Mouse (Mus musculus) embryonic facial prominence, embryonic 12.5 days (tissue): Measurements from ENCODE around the gene Sdk2. TPM values are rescaled to one million over a fixed set of nuclear protein-coding genes. Genes with fewer than 3 reads are reported as not detected.

Experiments used
- ATAC-seq: fragments of 200-750 bp; cut with Nextera tagmentation; 2 replicates; pipeline ENCODE4 v1.8.0; 2017; ENCODE audit not compliant: insufficient number of reproducible peaks, insufficient read depth, low FRiP score, low TSS enrichment
- H3K27ac ChIP-seq: fragments of 300-500 bp; sonication (generic); 2 replicates; pipeline ENCODE4 v1.5.1; 2016; ENCODE audit warnings: mild to moderate bottlenecking
- H3K27me3 ChIP-seq: fragments of 300-500 bp; sonication (generic); 2 replicates; pipeline ENCODE4 v1.6.1; 2016; ENCODE audit warnings: mild to moderate bottlenecking, moderate library complexity
- H3K36me3 ChIP-seq: fragments of 300-500 bp; sonication (generic); 2 replicates; pipeline ENCODE4 v1.6.1; 2016; ENCODE audit warnings: mild to moderate bottlenecking
- H3K4me1 ChIP-seq: fragments of 300-500 bp; sonication (generic); 2 replicates; pipeline ENCODE4 v1.6.1; 2016
- H3K4me2 ChIP-seq: fragments of 300-500 bp; sonication (generic); replicated peaks from 2 replicates; pipeline ENCODE4 v1.6.1; 2016; ENCODE audit warnings: mild to moderate bottlenecking, moderate library complexity
- H3K4me3 ChIP-seq: fragments of 300-500 bp; sonication (generic); 2 replicates; pipeline ENCODE4 v1.5.1; 2016; ENCODE audit warnings: mild to moderate bottlenecking
- H3K9ac ChIP-seq: fragments of 300-500 bp; sonication (generic); 2 replicates; pipeline ENCODE4 v1.6.1; 2016; ENCODE audit warnings: mild to moderate bottlenecking, moderate library complexity
- H3K9me3 ChIP-seq: fragments of 300-500 bp; sonication (generic); 2 replicates; pipeline ENCODE4 v1.6.1; 2016; ENCODE audit warnings: mild to moderate bottlenecking, moderate library complexity
- WGBS: fragments of 180-500 bp; shearing (Covaris S2); methylation state at CpG from one replicate; pipeline ENCODE4 v1.1.7; 2016; 5-methylcytosine and 5-hydroxymethylcytosine counted together
- polyA plus RNA-seq: library from polyadenylated mRNA; unstranded; fragments of >200 nt; fragmentation: Nextera tagmentation; extraction: Ambion mirVana; gene quantifications from 2 replicates; pipeline ENCODE4 v1.2.1, GENCODE M21; 2016

The Sdk2 gene
- polyA plus RNA-seq, 1 experiment from 2014 or later = 3.8 TPM

DNA sequence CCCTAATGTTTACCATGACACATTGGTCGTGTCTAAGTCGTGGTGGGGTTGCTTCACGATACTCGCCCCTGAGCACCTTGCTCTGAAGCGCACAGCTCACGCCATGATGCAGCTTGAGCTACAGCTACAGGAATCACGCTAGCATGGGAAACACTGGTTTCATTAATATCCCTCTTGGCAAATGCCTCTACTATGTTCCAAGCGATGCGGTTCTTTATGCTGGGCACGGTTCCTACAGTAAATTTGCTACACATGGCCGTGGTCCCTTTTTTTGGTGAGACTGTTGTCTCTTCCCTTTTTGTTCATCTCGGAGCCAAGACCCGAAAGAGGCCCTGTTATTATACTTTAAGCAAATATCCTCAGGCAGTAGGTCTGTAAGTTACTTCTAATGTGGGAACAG, 295.7 kb downstream of the Sdk2 start:
- WGBS = 73% methylated on average over 13 of the region's 13 CpGs
- ATAC-seq = no peak
- Histone ChIP-seq H3K4me3 (no peak overlapping the region), H3K36me3 (no peaks in the 10 kb centered on the region), H3K4me1 (peaks cover 30% of the 10 kb centered on the region), H3K27me3 (no peaks in the 10 kb centered on the region), H3K9ac (no peak overlapping the region), H3K4me2 (no peak overlapping the region), H3K9me3 (no peaks in the 10 kb centered on the region), H3K27ac (no peak overlapping the region)

DNA sequence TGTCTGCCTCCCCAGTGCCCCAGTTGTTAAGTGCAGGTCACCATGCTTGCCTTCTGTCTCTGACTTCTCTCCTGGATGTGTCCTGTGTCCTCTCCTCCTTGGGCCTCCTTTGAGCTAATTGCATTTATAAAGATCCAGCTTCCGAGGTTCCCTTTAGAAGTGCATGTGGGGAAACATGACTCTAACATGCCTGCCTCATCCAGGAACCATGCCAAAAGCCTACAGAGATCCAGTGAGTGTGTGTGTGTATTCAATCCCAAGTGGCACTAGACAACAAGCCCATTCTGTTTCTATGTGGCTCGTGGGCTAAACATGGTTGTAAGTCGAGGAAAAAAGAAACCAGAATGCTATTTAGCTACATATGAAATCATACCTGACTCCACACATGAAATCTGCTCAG, 298.5 kb downstream of the Sdk2 start:
- Histone ChIP-seq H3K4me3 (no peak overlapping the region), H3K4me1 (peaks cover 38% of the 10 kb centered on the region), H3K36me3 (no peaks in the 10 kb centered on the region), H3K9ac (no peak overlapping the region), H3K9me3 (no peaks in the 10 kb centered on the region), H3K27me3 (no peaks in the 10 kb centered on the region), H3K27ac (peak overlapping the region; percentile 42; the same call in 1 of the 2 replicates), H3K4me2 (no peak overlapping the region)
- no peak for ATAC-seq
- WGBS = 64% methylated on average over 3 of the region's 3 CpGs

DNA sequence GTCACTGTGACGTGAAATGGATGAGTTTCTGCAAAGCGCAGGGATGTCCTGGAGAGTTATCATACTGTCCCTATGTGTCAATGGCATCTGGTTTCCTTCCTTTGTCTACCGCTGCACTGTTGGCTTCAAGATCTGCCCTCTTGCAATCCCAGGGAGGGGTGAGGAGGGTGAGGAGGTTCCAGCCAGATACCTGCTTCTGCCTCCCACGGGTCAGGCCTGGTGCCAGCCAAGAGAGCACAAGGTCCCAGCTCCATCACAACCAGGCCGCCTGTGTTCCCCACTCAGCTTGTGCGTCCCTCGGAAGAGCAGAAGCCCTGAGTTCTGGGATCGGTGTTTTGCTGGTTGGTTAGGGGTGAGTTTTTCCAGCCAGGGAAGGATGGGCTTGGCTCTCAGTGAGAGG, 299.6 kb downstream of the Sdk2 start:
- 0 out of 2 replicates have a peak overlapping the region, but pooled peaks have one; percentile 61 for H3K27ac ChIP-seq
- H3K4me3 ChIP-seq = no peak overlapping the region
- peaks cover 41% of the 10 kb centered on the region for H3K4me1 ChIP-seq
- H3K9ac ChIP-seq = no peak overlapping the region
- H3K9me3 ChIP-seq = no peaks in the 10 kb centered on the region
- 59% methylated on average over 8 of the region's 8 CpGs for WGBS
- H3K36me3 ChIP-seq = no peaks in the 10 kb centered on the region
- H3K27me3 ChIP-seq = no peaks in the 10 kb centered on the region
- no peak overlapping the region for H3K4me2 ChIP-seq
- ATAC-seq = no peak

DNA sequence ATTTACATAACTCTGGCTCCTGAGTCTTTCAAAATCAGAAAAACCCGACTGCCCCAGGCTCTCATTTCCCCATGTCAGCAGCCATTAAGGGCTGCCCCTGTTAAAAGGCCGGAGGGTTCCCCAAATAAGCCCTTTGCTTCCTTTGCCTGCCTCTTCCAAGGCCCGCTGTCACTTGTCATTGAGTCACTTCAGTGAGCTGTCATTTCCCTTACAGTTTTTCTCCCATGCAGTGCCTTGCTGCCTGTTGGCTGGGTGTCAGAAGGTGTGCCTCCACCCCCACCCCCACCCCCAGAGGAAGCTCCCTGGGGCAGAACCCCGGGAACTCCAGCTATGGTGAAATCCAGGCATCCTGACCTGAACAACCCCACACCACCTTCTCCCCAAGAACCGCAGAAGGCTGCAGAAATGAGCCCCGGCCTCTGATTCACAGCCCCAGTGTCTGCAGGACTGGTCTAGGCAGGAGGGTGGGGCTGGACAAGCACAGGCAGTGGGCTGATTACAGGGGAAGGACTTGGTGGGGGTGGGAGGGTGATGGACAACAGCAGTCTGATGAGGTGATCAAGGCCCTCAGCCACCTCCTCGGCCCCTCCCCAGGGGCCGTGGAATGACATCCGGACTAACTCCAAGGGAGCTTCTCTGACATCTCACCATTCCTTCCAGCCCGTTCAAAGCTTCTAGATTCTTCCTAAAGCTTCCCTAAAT, 300.4 kb downstream of the Sdk2 start:
- no peaks in the 10 kb centered on the region for H3K9me3 ChIP-seq
- no peak overlapping the region for H3K4me2 ChIP-seq
- no peaks in the 10 kb centered on the region for H3K36me3 ChIP-seq
- H3K27me3 ChIP-seq = no peaks in the 10 kb centered on the region
- no peak overlapping the region for H3K9ac ChIP-seq
- peak overlapping the region; percentile 65 for H3K27ac ChIP-seq
- H3K4me1 ChIP-seq = peaks cover 40% of the 10 kb centered on the region
- WGBS = 35% methylated on average over 10 of the region's 10 CpGs
- H3K4me3 ChIP-seq = no peak overlapping the region
- ATAC-seq = no peak

DNA sequence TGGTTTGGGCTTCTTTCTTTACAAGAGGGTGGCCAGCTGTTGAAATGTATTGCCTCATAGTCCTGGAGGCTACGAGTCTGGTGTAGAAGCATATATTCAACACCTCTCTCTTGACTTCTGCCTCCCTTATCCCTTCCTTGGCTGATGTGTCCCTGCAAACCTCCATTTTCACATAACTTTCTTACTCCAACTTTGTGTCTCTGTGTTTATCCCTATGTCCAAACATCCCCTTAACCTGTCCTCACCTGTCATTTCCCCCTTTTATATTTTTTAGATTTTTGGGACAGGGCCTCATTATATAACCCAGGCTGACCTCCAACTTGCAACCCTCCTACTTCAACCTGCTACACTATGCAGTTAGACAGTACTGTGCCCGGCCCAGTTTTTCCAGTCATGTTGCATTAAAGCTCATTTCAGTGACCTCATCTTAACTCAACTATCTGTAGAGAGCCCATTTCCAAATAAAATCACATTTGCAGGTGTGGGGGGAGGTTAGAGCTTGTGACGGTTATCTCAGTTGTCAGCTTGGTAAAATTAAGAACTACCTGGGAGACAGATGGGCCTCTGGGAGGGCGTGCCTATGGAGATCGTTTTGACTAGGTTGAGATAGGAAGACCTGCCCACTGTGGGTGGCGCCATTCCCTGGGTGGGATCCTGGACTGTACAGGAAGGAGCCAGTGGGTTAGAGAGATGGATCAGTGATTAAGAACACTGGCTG, 302.6 kb downstream of the Sdk2 start:
- Histone ChIP-seq H3K27ac (peak overlapping the region; percentile 51; the same call in 1 of the 2 replicates), H3K36me3 (no peaks in the 10 kb centered on the region), H3K4me1 (peaks cover 36% of the 10 kb centered on the region), H3K9ac (no peak overlapping the region), H3K4me2 (no peak overlapping the region), H3K27me3 (no peaks in the 10 kb centered on the region), H3K4me3 (no peak overlapping the region), H3K9me3 (no peaks in the 10 kb centered on the region)
- ATAC-seq = no peak; the same call in 1 of the 2 replicates
- 81% methylated on average over 6 of the region's 6 CpGs for WGBS

DNA sequence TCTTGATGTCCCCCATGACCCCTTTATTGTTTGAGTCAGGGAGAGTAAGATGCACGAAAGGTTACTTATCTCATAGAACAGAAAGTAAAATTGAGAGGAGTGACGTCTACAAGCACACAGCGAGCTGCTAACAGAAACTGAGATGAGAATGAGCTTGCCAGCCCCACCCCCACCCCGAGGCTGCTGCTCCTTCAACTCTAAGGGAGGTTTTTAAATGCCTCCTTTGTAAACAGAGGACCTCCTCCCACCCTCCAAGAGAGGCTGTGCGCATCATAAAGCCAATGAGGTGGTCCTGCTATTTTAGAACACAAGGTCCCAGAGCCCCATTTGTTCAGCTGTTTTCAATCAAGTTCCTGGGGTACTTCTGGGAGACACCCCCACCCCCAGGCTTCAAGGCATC, 303.4 kb downstream of the Sdk2 start:
- Histone ChIP-seq H3K4me1 (peaks cover 34% of the 10 kb centered on the region), H3K27me3 (no peaks in the 10 kb centered on the region), H3K9ac (no peak overlapping the region), H3K4me3 (no peak overlapping the region), H3K9me3 (no peaks in the 10 kb centered on the region), H3K27ac (peak overlapping the region; percentile 51), H3K4me2 (peak overlapping the region; percentile 28), H3K36me3 (no peaks in the 10 kb centered on the region)
- peak; percentile 28; the same call in 1 of the 2 replicates for ATAC-seq
- 5% methylated on average over 5 of the region's 5 CpGs for WGBS

DNA sequence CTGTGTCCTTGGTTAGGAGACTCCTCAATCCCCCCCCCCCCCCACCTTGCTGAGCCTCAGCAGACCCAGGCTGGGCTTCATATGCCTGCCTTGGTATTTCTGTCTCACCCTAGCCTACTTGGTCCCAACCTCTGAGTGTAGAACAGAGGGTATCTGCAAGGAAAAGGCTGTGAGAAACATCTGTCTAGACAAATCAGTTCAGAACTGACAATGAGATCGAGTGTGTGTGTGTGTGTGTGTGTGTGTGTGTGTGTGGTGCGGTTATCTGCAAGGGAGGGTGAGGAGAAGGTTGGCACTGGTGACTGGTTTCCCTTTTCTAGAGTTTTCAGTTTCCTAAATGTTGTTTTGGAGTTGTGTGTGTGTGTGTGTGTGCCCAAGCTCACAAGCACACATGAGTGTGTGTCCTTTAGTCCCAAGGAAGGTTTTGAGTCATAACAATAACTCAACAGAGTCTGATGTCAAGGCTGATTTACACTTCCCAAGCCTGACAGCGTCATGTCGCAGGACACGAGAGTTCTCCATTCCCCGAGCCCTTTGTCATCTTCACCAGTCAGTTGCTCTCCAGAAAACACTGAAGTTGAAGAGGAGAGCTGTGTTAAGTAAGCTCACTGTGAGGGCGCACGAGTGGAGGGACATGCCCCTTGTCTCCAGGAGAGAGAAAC, 304.6 kb downstream of the Sdk2 start:
- Histone ChIP-seq H3K27me3 (no peaks in the 10 kb centered on the region), H3K9ac (no peak overlapping the region), H3K9me3 (no peaks in the 10 kb centered on the region), H3K27ac (no peak overlapping the region), H3K4me2 (no peak overlapping the region), H3K36me3 (no peaks in the 10 kb centered on the region), H3K4me1 (peaks cover 23% of the 10 kb centered on the region), H3K4me3 (no peak overlapping the region)
- ATAC-seq = no peak
- WGBS = 77% methylated on average over 8 of the region's 8 CpGs

DNA sequence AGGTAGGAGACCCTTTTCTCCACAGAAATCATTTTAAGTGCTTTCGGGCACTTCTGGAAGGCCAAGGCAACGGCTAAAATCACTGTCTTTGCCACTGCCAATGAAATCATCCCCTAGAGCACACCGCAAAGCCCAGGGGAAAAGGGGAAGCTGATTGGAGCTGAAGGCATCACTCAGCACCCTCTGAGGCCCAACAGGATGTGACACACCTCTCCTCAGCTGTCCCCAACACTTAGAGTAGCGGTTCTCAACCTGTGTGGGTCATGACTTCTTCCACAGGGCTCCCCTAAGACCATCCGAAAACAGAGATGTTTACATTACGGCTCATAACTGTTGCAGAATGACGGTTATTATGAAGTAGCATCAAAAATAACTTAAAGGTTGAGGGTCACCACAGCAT, 305.2 kb downstream of the Sdk2 start:
- Histone ChIP-seq H3K9ac (no peak overlapping the region), H3K4me2 (no peak overlapping the region), H3K27ac (no peak overlapping the region), H3K9me3 (no peaks in the 10 kb centered on the region), H3K27me3 (no peaks in the 10 kb centered on the region), H3K36me3 (no peaks in the 10 kb centered on the region), H3K4me3 (no peak overlapping the region), H3K4me1 (peaks cover 16% of the 10 kb centered on the region)
- 87% methylated on average over 7 of the region's 7 CpGs for WGBS
- ATAC-seq = no peak

DNA sequence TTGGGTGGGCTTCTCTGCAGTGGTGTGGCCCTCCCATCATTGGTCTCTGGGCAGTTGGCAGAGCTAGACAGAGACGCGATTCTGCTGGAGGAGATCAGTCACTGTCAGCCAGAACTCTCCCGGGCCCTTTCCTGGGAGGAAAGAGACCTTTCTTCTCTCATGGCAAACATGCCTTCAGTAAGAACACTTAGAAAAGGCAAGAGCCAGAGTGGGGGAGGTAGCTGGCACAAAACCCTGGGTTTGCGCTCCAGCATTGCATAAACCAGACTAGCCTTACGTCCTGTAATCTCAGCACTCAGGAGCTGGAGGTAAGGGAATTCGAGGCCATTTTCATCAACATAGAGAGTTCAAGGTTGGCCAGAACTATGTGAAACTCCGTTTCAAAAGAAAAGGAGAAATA, 306.4 kb downstream of the Sdk2 start:
- no peak for ATAC-seq
- no peak overlapping the region for H3K27ac ChIP-seq
- H3K9me3 ChIP-seq = no peaks in the 10 kb centered on the region
- peaks cover 10% of the 10 kb centered on the region; the same call in 1 of the 2 replicates for H3K4me1 ChIP-seq
- H3K4me3 ChIP-seq = no peak overlapping the region
- 68% methylated on average over 7 of the region's 7 CpGs for WGBS
- no peak overlapping the region for H3K4me2 ChIP-seq
- H3K9ac ChIP-seq = no peak overlapping the region
- H3K36me3 ChIP-seq = no peaks in the 10 kb centered on the region
- no peaks in the 10 kb centered on the region for H3K27me3 ChIP-seq

DNA sequence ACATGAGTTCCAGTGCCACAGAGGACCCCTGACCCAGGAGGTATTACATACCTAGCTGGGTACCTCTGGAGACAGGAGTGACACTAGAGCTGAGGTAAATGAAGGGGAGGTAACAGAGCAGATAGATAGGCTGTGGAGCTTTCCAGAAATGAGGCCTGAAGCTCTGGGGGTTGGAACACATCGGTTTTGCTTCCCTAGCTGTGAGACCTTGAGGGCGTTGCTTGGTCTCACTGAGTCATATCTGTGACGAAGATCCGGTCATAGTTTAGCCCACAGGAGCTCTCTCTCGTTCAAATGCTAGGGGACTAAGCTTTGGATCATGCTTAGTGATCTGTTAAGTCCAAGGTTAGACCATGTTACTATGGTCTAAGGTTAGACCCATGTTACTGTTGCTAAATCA, 308.0 kb downstream of the Sdk2 start:
- no peak overlapping the region for H3K4me2 ChIP-seq
- no peaks in the 10 kb centered on the region for H3K27me3 ChIP-seq
- H3K9ac ChIP-seq = no peak overlapping the region
- H3K4me1 ChIP-seq = peaks cover 21% of the 10 kb centered on the region
- H3K9me3 ChIP-seq = no peaks in the 10 kb centered on the region
- H3K36me3 ChIP-seq = no peaks in the 10 kb centered on the region
- H3K27ac ChIP-seq = no peak overlapping the region
- ATAC-seq = no peak
- WGBS = 97% methylated on average over 5 of the region's 5 CpGs
- H3K4me3 ChIP-seq = no peak overlapping the region

DNA sequence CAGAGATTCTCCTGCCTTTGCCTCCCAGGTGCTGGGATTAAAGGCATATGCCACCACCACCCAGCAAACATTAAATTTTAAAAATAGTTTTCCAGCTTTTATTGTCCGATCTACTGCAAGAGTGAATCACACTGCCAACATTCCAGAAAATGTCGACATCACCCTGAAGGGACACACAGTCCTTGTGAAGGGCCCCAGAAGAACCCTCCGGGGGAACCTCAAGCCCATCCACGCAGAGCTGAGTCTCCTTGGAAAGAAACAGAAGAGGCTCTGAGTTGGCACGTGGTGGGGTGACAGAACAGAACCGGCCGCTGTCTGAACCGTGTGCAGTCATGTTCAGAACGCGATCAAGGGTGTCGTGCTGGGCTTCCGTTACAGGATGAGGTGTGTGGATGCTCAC, 310.3 kb downstream of the Sdk2 start:
- Histone ChIP-seq H3K4me1 (peaks cover 21% of the 10 kb centered on the region; the same call in 1 of the 2 replicates), H3K9me3 (no peaks in the 10 kb centered on the region), H3K27me3 (no peaks in the 10 kb centered on the region), H3K4me3 (no peak overlapping the region), H3K27ac (no peak overlapping the region), H3K9ac (no peak overlapping the region), H3K36me3 (no peaks in the 10 kb centered on the region), H3K4me2 (no peak overlapping the region)
- WGBS = 93% methylated on average over 12 of the region's 12 CpGs
- ATAC-seq = no peak

DNA sequence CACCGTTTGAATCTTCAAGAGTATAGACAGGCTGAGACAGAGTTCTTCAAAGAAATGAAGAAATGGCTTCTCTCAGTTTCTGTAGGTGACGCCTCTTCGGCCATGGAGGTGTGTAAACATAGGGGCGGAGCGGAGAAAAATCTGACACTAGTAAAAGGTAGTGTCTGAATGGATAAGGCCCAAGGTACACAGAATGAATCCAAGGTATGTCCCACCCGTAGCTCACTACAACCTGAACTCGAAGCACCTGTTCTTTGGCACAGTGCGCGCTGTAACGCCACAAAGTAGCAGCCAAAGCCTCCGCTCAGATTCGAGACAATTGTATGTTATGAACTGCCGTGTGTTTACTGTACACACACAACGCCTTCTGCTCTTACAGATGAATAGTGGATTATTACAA, 311.0 kb downstream of the Sdk2 start:
- H3K4me2 ChIP-seq = no peak overlapping the region
- H3K4me3 ChIP-seq = no peak overlapping the region
- no peak for ATAC-seq
- WGBS = 89% methylated on average over 14 of the region's 14 CpGs
- no peak overlapping the region for H3K9ac ChIP-seq
- H3K9me3 ChIP-seq = no peaks in the 10 kb centered on the region
- H3K36me3 ChIP-seq = no peaks in the 10 kb centered on the region
- H3K27me3 ChIP-seq = no peaks in the 10 kb centered on the region
- H3K4me1 ChIP-seq = peaks cover 21% of the 10 kb centered on the region; the same call in 1 of the 2 replicates
- H3K27ac ChIP-seq = no peak overlapping the region
